Mouse (Mus musculus) CH12.LX (cell line): ENCODE data around the gene Prmt1.

Experiments
- CTCF ChIP-seq, 2 experiments: IDR thresholded peaks in 1 of 2; conservative IDR thresholded peaks in 1 of 2; 2 replicates each; pipeline ENCODE4 v1.5.1; 2011 to 2012; ENCODE audit warnings: low read depth in 2 of 2, low read length in 2 of 2, improper control_type of control experiment in 1 of 2, inconsistent platforms in 1 of 2, mild to moderate bottlenecking in 1 of 2, moderate library complexity in 1 of 2
- JUN ChIP-seq: IDR thresholded peaks from 2 replicates; pipeline ENCODE4 v1.6.1; 2011; ENCODE audit warnings: low read depth, mild to moderate bottlenecking, low read length, improper control_type of control experiment, moderate library complexity; ENCODE audit not compliant: insufficient read depth
- MEF2A ChIP-seq: IDR thresholded peaks from 2 replicates; pipeline ENCODE4 v1.6.1; 2014; ENCODE audit warnings: low read depth, mild to moderate bottlenecking, inconsistent platforms, low read length, improper control_type of control experiment, borderline replicate concordance
- POLR2A ChIP-seq: IDR thresholded peaks from 2 replicates; pipeline ENCODE4 v1.6.1; 2011; ENCODE audit warnings: low read depth, mild to moderate bottlenecking, improper control_type of control experiment, low read length
- ZKSCAN1 ChIP-seq: IDR thresholded peaks from 2 replicates; pipeline ENCODE4 v1.6.1; 2012; ENCODE audit warnings: low read depth, inconsistent platforms, low read length, improper control_type of control experiment, borderline replicate concordance

- TF ChIP-seq CTCF (conservative IDR thresholded peaks at IDR 0.05 in 1 of 2, IDR thresholded peaks at IDR 0.05 in 1 of 2; ENCODE audit: low read depth in 2 of 2, low read length in 2 of 2) (no peak), POLR2A (no peak), MEF2A (no peak), JUN (no peak), ZKSCAN1 (no peak)
Observed at GRCm38 (mm10) chr7:44951960-44952359, 34.4 kb downstream of the Prmt1 start.
